Mouse (Mus musculus): Measurements from ENCODE around the gene Qtrt1. TPM values are rescaled to one million over a fixed set of nuclear protein-coding genes. Genes with fewer than 3 reads are reported as not detected.

Qtrt1 gene
- total RNA-seq (2021) = 10 to 100 TPM; 13.6 to 17.7 TPM
- long read RNA-seq, experiment 1, transcript Qtrt1-201 (10 exons, 1,316 nt) = major isoform, 6 of 13 reads
- long read RNA-seq, experiment 1, partial matches to known transcripts = 1 of 13 reads
- long read RNA-seq, experiment 1, other reads (novel, unspliced or antisense) = 6 of 13 reads
- long read RNA-seq, experiment 2, transcript Qtrt1-201 (10 exons, 1,316 nt) = major isoform, 7 of 8 reads
- long read RNA-seq, experiment 2, partial matches to known transcripts = 0 of 8 reads
- long read RNA-seq, experiment 2, other reads (novel, unspliced or antisense) = 1 of 8 reads

DNA sequence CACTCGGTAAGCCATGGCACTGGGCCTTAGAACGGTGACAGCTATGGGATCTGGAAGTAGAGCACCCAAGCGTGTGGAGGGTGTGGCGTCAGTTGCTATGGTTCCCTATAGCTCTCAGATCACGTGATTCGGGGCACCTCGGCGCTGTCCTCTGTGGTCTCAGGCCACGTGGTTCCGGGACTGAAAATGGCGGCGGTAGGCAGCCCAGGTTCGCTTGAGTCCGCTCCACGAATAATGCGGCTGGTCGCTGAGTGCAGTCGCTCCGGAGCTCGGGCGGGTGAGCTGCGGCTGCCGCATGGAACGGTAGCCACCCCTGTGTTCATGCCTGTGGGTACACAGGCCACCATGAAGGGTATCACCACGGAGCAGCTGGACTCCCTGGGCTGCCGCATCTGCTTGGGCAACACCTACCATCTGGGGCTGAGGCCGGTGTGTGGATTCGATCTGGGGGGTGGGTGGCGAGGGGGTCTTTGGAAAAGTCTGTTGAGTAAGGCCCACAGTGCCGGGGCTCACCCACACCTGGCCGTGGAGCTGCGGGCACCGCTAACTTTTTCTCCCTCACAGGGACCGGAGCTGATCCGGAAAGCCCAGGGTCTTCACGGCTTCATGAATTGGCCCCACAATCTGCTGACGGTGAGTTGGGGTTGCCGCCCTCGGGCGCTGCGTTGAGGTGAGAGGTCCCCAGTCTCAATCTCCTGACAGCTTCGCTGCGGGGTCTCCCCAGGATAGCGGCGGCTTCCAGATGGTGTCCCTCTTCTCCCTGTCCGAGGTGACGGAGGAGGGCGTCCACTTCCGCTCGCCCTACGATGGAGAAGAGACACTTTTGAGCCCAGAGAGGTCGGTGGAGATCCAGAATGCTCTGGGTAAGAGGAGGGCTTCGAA is at the start of gene Qtrt1:
Qtrt1 (plus strand) TSS at position 169 of the 882 bp plus-strand sequence.
- peak; percentile 88 to 89 for DNase-seq

DNA sequence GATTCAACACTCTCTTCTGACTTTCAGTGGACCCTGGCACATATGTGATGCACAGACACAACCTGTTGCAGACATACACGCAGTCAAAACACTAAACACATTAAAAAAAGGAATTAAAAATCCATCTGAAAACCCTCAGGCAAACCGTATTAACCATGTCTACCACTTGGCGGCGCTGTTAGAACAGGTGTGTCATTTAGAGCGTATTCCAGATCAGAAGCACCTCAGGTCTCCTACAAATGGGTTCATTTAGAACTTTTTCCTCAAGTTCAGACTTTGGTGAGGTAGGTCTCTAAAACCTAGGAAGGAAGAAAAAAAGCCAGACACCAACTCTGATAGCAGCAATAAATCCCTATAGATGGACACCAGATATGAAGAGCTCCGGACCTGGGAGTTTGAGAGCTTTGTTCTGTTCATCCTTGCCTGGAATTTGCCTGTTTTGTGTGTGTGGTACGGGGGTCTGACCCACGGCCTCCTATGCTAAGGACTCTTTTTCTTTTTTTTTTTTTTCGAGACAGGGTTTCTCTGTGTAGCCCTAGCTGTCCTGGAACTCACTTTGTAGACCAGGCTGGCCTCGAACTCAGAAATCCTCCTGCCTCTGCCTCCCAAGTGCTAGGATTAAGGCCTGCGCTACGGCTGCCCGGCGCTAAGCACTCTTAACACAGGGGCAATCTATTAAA is 45.0 kb upstream of the Qtrt1 start:
- peak; percentile 73 to 74 for DNase-seq

DNA sequence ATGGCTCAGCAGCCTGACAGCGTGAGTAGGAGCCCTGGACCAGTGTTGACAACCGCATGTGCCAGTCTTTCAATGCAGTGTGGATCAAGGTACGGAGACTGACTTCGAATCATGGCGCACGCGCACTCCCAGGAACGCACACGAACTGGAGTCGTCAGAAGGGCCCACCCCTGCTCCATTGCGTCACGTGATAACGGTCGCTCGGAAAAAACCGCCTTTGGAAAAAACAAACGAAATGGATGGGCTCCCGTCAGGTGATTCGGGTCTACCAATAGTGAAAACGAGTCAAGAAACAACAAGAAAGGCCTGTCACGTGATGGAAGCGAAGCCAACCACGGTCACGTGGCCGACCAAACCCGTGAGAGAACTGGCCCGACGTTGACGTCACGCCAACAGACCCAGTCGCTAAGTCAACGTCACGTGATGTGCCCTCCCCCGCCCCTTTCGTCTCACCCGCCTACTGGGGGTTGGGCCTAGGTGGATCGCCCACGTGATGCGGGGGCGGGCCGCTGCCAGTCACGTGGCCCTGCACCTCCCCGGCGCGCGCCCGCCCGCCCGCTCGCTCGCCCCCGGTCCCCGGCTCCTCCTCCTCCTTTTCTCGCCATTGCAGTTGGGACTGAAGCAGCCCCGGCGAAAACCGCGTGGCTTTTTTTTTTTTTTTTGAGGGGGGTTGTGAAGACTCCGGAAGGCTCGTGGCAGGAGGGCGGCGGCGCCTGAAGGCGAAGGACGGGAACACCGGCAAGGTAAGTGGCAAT is 44.1 kb upstream of the Qtrt1 start, which contains the start of gene Ilf3:
Ilf3 (plus strand) TSS at position 515 of the 755 bp plus-strand sequence.
- DNase-seq = peak; percentile 99 to 100

DNA sequence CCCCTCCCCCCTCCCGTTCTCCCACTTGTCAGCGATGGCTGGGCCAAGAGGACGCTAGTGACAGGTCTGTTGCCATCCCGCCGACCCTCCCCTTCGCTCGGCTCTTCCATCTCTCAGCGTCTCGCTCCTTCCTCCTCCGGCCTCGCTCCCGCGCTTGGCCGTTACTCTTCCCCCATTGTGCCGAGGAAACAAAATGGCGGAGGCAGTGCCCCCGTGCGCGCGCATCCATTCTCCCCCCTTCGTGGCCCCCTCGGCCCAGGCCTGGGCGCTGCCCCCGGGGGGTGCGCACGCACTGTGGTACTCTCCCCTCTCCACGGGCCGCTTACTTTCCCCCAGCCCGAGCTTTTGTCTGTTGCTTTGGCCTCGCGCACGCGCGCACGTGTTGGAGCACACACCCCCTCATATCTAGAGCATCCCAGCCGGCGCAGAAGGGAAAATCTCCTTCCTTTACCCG is 43.5 kb upstream of the Qtrt1 start:
- peak; percentile 67 to 68 for DNase-seq

- no peak for DNase-seq
Measured at GRCm38 (mm10) chr9:21369080-21369479, 42.6 kb upstream of the Qtrt1 start.

- no peak for DNase-seq
Measured at GRCm38 (mm10) chr9:21370876-21371275, 40.8 kb upstream of the Qtrt1 start.

DNA sequence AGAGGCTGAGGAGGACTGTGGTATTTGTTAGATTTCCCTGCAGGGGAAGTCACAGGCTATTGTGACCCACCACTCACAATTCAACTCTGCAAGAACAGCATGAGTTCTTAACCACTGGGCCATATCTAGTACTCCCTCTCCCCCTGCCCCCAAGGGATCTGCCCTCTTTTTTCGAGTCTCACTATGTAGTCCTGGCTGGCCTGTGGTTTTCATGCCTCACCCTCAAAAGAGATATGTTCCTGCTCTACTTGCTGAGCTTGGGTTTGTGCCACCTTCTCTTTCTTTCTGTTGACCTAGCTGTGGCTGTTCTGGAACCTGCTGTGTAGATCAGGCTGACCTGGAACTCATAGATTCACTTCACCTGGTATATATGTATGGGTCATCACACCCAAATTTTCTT is 39.1 kb upstream of the Qtrt1 start:
- DNase-seq = no peak

GRCm38 (mm10) chr9:21379195-21379594 is 32.4 kb upstream of the Qtrt1 start:
- no peak for DNase-seq

DNA sequence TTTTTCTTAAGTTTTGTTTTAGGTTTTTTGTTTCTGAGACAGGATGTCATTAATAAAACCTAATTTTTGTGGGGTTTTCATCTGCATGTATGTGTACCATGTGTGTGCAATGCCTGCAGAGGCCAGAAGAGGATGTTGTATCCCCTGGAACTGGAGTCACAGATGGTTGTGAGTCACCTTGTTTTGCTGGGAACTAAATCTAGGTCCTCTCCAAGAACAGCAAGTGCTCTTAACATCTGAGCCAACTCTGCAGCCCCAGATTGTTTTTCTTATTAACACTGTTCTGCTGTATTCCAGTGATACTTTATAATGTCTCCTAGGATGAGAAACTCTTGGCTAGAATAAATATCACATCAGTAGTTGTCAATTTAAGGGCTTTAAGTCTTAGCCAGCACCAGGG is 30.8 kb upstream of the Qtrt1 start:
- no peak for DNase-seq

DNA sequence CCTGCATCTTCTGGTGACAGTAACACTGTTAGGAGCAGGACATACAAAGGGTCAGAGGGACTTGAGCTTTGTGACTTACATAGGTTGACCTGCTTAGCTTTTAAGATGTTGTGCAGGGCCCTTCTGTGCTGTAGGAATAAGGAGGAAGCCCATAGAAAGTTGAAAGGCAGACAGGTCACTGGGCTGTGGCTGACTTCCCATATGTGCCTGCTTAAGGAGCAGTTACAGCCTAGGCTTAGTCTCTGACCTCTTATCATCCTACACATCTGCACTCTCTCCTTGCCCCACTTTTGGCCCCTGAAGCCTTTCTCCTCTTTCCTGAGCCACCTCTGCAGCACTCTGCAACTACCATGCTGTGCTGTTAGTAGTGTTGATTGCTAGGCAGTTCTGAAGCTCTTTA is 27.7 kb upstream of the Qtrt1 start:
- DNase-seq = no peak

DNA sequence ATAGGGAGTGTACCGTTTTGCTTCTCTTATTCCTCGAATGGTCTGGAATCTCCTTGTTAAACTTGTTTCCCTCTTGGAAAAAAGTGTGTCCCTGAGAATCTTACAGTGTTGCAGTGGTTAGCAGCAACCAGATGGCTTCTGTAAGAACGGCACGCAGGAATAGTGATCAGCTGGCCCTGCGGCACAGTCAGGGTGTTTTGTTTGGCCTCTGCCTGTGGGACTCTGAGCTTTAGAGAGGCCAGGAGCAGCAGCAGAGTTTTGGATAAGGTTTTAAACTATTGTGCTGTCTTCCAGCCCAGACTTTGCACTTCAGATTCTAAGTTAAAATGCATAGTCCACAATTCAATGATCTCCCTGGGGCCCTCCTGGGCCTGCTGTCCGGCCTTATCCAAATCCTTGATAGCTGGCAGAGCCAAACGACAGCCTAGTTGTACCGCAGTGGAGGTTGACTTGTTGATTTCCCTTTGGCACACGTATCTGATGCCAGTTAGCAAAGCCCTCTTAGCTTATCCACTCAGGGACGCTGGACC is 18.9 kb upstream of the Qtrt1 start:
- no peak for DNase-seq

DNA sequence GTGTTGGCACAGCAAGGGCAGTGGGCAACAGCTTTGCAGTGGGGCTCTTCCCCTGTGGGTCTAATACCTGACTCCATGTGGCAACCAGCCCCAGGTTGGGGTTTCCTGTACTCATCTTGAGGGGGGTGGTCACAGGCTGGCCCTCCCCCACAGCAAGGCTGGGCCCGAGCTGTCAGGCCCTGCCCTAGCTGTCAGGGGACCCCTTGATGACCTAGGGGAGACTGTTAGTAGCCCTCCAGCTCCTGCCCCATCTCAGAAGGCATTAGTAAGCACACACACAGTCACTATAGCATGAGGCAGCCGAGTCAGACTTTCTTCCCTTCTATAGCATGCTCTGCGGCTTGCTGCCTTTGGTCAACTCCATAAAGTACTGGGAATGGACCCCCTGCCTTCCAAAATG is 15.9 kb upstream of the Qtrt1 start:
- DNase-seq = no peak

DNA sequence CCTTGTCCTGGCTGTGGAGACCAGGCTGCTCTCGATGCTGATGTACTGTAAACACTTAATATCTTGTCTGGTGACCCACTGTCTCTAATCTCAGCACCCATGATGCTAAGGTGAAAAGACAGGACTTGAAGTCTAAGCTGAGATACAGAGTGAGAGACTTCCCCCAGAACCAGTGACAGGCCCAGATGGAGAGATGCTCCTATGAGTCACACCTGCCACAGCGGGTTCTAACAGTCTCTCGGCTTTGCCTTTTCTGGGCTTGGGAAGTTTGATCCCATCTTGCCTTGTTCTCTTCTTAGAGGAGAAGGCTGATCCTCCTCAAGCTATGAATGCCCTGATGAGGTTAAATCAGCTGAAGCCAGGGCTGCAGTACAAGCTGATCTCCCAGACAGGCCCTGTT is 14.5 kb upstream of the Qtrt1 start:
- DNase-seq = no peak

GRCm38 (mm10) chr9:21401042-21401441 is 10.6 kb upstream of the Qtrt1 start:
- no peak for DNase-seq

- no peak for DNase-seq
Measured at GRCm38 (mm10) chr9:21402764-21403253, 8.8 kb upstream of the Qtrt1 start.

GRCm38 (mm10) chr9:21403745-21404144 is 7.9 kb upstream of the Qtrt1 start:
- no peak for DNase-seq

DNA sequence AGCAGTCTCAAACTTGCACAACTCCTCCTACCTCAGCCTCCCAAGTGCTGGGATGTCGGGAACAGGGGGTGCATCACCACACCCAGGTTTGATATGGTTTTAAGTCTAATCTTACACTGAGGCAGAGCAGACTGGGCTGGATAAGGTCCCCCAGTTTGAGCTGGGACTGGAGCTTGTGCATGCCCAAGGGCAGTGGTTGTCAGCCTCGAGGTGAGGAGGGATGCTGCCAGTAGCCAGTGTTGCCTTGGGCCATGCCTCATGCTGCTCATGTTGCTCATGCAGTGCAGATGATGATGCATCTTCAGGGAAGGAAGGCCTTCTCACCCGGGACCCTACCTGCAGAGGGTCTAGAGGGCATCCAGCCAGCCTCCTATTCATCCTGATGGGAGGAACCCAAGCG is 6.1 kb upstream of the Qtrt1 start:
- no peak for DNase-seq

GRCm38 (mm10) chr9:21407951-21408350 is 3.7 kb upstream of the Qtrt1 start:
- peak; percentile 58 to 71 for DNase-seq

- no peak for DNase-seq
Measured at GRCm38 (mm10) chr9:21408624-21409023, 3.0 kb upstream of the Qtrt1 start.

DNA sequence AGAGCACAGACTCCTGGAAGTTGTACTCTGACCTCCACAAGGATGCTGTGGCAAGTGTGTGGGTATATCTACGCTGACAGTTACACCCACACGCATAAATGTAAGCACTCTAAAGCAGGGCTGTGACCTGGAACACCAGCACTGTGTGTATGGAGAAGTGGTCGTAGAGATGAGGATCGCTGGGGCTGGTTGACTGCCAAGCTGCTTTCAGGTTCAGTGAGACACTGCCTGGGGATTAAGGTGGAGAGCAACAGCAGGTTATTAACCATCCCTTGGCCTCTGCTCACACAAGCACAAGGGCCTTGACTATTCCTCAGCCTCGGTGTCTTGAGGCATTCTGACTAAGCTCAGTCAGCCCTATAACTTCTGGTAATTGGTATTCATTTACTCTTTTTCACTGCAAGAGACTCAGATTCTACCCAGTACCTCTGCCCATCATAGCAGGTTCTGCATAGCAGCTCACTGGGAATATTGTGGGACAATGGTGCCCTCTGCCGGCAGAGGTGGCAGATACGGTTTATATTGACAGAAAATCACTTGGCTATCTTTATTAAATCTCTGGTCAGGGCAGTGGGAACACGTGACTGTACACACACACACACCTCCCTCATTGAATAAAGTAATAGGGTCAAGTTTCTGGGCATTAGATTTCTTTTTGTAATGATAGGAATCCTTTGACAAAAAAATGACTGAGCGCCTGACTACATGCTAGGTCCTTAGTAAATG is 1.9 kb upstream of the Qtrt1 start:
- DNase-seq = peak; percentile 89 to 90

DNA sequence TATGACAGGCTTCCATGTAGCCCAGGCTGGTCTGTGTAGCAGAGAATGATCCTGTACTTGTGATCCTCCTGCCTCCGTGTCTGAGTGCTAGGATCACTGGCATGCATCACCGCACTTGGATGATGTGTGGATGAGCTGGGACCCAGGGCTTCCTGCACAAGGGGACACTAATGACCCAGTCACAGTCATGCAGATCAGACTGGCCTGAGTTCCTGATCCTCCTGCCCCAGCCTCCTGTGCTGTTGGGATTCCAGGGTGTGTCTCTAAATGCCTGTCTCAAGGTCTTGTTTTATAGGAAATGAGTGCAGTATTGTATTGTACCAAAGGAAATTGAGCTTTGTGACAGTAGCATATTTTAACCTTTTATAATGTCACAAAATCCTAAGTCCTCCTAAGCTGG is 6.2 kb downstream of the Qtrt1 start:
- no peak for DNase-seq
